Mouse (Mus musculus) E14TG2a.4 (cell line): Measurements from ENCODE around the gene Gast.
"Not testable (repeated sequence)": the region's sequence is repeated elsewhere in the genome, so short reads cannot be mapped to it uniquely, and the experiment has no call there.

Experiments
- H3K27me3 ChIP-seq: 2 replicates; pipeline ENCODE4 v1.6.1; 2014; ENCODE audit warnings: low read length, control low read depth; ENCODE audit not compliant: insufficient read depth
- H3K36me3 ChIP-seq: 2 replicates; pipeline ENCODE4 v1.6.1; 2014; ENCODE audit warnings: low read length, control low read depth; ENCODE audit not compliant: insufficient read depth
- H3K4me1 ChIP-seq: replicated peaks from 2 replicates; pipeline ENCODE4 v1.6.1; 2014; ENCODE audit warnings: low read depth, low read length, control low read depth
- H3K4me3 ChIP-seq: replicated peaks from 2 replicates; pipeline ENCODE4 v1.5.1; 2014; ENCODE audit warnings: mild to moderate bottlenecking, low read length
- H3K9me3 ChIP-seq: 2 replicates; pipeline ENCODE4 v1.6.1; 2014; ENCODE audit warnings: low read length, control low read depth
- CTCF ChIP-seq: conservative IDR thresholded peaks from 2 replicates; pipeline ENCODE4 v1.5.1; 2014; ENCODE audit warnings: low read length
- NANOG ChIP-seq: IDR thresholded peaks from 2 replicates; pipeline ENCODE4 v1.6.1; 2014; ENCODE audit warnings: borderline replicate concordance, low read length, mixed read lengths
- POU5F1 ChIP-seq: IDR thresholded peaks from 2 replicates; pipeline ENCODE4 v1.6.1; 2014; ENCODE audit warnings: low read length, borderline replicate concordance

Gast gene

DNA sequence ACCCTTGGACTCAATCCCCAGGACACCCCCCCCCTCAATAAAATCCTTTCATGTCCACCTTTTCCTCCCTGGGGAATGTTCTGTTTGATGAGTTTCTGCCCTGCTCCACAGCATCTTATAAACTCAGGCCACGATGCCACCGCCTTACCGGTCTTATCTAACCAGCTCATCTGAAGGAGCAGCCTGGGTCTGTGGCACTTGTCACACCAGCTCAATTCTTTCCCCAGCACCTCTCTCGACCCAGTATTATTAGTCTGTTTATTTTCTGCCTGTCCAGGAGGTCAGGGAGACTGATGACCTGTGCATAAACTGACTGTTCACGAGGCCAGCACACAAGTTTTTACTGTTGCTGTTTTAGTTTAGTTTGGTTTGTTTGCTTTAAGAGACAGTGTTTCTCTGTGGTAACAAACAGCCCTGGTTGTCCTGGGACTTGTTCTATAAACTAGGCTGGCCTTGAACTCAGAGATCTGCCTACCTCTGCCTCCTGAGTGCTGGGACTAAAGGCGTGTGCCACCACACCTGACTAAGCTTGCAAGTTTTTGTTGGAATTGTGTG lies 16.3 kb upstream of the Gast start:
- TF ChIP-seq POU5F1 = no peak
- no peak for TF ChIP-seq NANOG
- no peak for TF ChIP-seq CTCF
- Histone ChIP-seq H3K4me3 (0 out of 2 replicates have a peak overlapping the region, but pooled peaks have one; percentile 74), H3K27me3 (no peaks in the 10 kb centered on the region), H3K9me3 (no peaks in the 10 kb centered on the region), H3K4me1 (peaks cover 71% of the 10 kb centered on the region), H3K36me3 (peaks cover 25% of the 10 kb centered on the region)

DNA sequence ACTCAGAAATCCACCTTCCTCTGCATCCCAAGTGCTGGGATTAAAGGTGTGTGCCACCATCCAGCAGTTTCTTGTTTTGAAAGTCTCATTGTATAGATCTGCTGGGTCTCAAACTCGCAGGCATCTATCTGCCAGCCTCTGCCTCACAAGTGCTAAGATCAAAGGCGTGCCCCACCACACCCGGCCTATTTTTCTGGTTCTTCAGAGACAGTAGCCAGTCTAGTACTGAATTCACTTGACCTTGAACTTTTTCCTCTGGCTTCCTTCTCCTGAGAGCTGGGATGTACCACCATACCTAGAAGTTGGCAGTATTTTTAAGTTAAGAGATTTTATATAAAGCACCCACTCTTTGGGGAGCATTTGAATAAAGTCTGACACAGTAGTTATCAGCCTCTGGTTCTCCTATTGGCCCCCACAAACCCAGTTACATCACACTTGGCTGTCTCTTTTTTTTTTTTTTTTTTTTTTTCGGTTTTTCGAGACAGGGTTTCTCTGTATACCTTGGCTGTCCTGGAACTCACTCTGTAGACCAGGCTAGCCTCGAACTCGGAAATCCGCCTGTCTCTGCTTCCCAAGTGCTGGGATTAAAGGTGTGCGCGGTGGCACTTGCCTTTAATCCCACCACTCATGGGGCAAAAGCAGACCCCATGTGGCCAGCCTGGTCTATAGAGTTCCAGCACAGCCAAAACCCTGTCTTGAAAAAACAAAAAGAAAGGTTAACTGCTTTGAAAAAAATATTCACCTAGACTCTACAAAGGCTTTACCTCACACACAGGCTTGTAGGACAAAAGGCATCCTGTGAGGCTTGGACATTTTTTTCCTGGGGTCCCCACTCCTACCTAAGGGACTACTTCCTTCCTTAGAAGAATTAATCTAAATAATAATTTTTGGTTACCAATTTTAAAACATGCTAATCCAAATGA lies 15.4 kb upstream of the Gast start:
- no peaks in the 10 kb centered on the region for H3K9me3 ChIP-seq
- TF ChIP-seq CTCF (no peak), POU5F1 (no peak), NANOG (no peak)
- no peaks in the 10 kb centered on the region for H3K27me3 ChIP-seq
- H3K4me1 ChIP-seq = peaks cover 64% of the 10 kb centered on the region
- peaks cover 27% of the 10 kb centered on the region for H3K36me3 ChIP-seq
- H3K4me3 ChIP-seq = peak overlapping the region; percentile 74

DNA sequence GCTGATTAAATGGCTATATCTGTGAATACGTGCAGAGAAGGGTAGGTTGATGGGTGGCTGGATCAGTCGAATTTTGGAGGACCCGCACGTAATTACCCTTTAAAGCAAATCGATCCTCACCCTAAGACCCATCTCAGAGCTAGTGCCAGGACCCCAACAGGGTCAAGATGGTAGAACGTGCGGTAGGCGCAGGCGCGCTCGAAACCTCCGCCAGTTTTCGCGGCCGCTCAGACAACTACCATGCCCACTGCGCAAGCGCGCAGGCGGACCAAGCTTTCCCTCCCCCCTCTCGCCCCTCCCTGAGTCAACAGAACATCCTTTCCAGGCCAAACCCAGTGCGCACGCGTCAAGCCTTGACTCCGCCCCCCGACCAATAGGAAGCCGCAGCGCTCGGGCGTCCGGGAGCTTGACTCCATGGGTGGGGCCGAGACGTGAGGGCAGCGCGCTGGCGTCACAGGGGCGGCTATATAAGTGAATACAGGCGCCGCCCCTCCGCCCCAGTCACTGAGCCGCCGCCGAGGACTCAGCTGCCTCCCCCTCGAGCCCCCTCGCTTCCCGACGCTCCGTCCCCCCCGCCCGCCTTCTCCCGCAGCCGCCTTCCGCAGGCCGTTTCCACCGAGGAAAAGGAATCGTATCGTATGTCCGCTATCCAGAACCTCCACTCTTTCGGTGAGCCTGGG lies 14.6 kb upstream of the Gast start, which contains the start of gene Eif1:
Gene Eif1, plus strand, starts transcription at position 394 of the 680 bp plus-strand sequence.
- Histone ChIP-seq H3K9me3 (no peaks in the 10 kb centered on the region), H3K4me1 (peaks cover 57% of the 10 kb centered on the region), H3K4me3 (peak within 1 kb of the TSS; percentile 89), H3K27me3 (no peaks in the 10 kb centered on the region), H3K36me3 (peaks cover 27% of the 10 kb centered on the region)
- TF ChIP-seq POU5F1 = no peak
- TF ChIP-seq CTCF = no peak
- TF ChIP-seq NANOG = no peak

- Histone ChIP-seq H3K4me3 (peak overlapping the region; percentile 89), H3K36me3 (peaks cover 27% of the 10 kb centered on the region), H3K9me3 (no peaks in the 10 kb centered on the region), H3K27me3 (no peaks in the 10 kb centered on the region), H3K4me1 (peaks cover 51% of the 10 kb centered on the region)
- no peak for TF ChIP-seq NANOG
- TF ChIP-seq POU5F1 = no peak
- TF ChIP-seq CTCF = no peak
These were observed 14.0 kb upstream of the Gast start for GRCm38 (mm10) chr11:100320172-100320630.

GRCm38 (mm10) chr11:100320701-100321410 lies 13.4 kb upstream of the Gast start:
- Histone ChIP-seq H3K36me3 (peaks cover 27% of the 10 kb centered on the region), H3K4me3 (peak overlapping the region; percentile 89), H3K4me1 (peaks cover 44% of the 10 kb centered on the region)
- H3K27me3 ChIP-seq, H3K9me3 ChIP-seq: not testable (repeated sequence)

DNA sequence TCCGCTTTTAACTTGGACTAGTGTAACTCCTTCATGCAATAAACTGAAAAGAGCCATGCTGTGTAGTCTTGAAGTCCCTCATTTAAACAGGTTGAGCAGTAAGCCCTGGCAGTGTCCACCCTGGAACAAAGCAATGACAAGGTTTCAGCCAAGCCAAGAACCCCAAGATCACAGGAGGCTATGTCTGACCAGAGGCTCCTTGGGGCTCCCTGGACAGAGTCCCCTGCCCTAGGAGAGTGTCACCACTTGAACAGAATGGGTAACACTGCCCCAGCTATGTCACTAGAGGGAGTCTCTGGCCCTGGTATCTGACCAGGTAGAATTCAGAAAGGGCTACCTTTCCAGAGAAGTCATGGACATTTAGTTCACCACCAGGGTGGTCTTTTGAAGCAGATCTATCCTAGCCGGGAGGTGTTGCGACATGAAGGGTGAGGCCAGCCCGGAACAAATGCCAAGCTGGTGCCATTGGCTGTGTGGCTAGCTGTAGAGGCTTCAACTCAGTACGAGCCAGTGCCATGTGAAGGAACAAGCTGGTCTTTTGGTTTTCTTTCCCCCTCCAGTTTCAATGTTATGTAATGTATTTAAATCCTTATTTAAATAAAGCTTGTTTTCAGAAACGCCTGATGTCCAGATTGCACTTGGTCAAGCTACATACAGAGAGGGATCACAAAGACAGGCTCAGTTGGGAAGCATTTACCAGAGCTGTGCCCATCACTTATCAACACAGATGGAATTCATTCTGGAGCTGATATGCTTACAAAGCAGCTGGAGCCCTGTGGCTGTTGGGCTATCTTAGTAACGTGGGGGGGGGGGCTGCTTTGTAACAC lies 12.5 kb upstream of the Gast start:
- peaks cover 39% of the 10 kb centered on the region for H3K4me1 ChIP-seq
- H3K9me3 ChIP-seq, H3K27me3 ChIP-seq: not testable (repeated sequence)
- H3K36me3 ChIP-seq = peaks cover 27% of the 10 kb centered on the region
- peak overlapping the region; percentile 89 for H3K4me3 ChIP-seq

- no peaks in the 10 kb centered on the region for H3K9me3 ChIP-seq
- H3K27me3 ChIP-seq = no peaks in the 10 kb centered on the region
- no peak for TF ChIP-seq POU5F1
- no peak for TF ChIP-seq CTCF
- no peak for TF ChIP-seq NANOG
- H3K36me3 ChIP-seq = peaks cover 27% of the 10 kb centered on the region
- peaks cover 33% of the 10 kb centered on the region for H3K4me1 ChIP-seq
- peak overlapping the region; percentile 89 for H3K4me3 ChIP-seq
These were observed 11.5 kb upstream of the Gast start for GRCm38 (mm10) chr11:100322591-100323258.
